Mouse (Mus musculus) hindbrain, postnatal 0 days (tissue): ENCODE measurements around the gene Ltb4r1. TPM values are rescaled to one million over a fixed set of nuclear protein-coding genes. Genes with fewer than 3 reads are reported as not detected.

Experiments used
- ATAC-seq: fragments of 200-750 bp; cut with Nextera tagmentation; 2 replicates; pipeline ENCODE4 v1.8.0; 2017; ENCODE audit warnings: mild to moderate bottlenecking, moderate TSS enrichment, moderate library complexity
- DNase-seq: peaks from one replicate; pipeline ENCODE4 v3.0.0-alpha.2; 2015; ENCODE audit warnings: low spot score
- H3K27ac ChIP-seq: fragments of 300-500 bp; sonication (generic); 2 replicates; pipeline ENCODE4 v1.5.1; 2014; ENCODE audit warnings: mild to moderate bottlenecking
- H3K27me3 ChIP-seq: fragments of 300-500 bp; sonication (generic); 2 replicates; pipeline ENCODE4 v1.6.1; 2014; ENCODE audit warnings: low read length, mixed read lengths; ENCODE audit not compliant: insufficient read depth
- H3K36me3 ChIP-seq: fragments of 300-500 bp; sonication (generic); 2 replicates; pipeline ENCODE4 v1.6.1; 2014; ENCODE audit warnings: low read length, mixed read lengths; ENCODE audit not compliant: insufficient read depth
- H3K4me1 ChIP-seq: fragments of 300-500 bp; sonication (generic); 2 replicates; pipeline ENCODE4 v1.6.1; 2014; ENCODE audit warnings: antibody characterized with exemption, low read length, mixed read lengths; ENCODE audit not compliant: insufficient read depth
- H3K4me2 ChIP-seq: fragments of 300-500 bp; sonication (generic); 2 replicates; pipeline ENCODE4 v1.6.1; 2014; ENCODE audit warnings: low read depth, mild to moderate bottlenecking, low read length, moderate library complexity, mixed read lengths
- H3K4me3 ChIP-seq: fragments of 300-500 bp; sonication (generic); 2 replicates; pipeline ENCODE4 v1.5.1; 2014; ENCODE audit warnings: low read length
- H3K9ac ChIP-seq: fragments of 300-500 bp; sonication (generic); replicated peaks from 2 replicates; pipeline ENCODE4 v1.6.1; 2014; ENCODE audit warnings: mild to moderate bottlenecking, low read length, moderate library complexity, mixed read lengths
- H3K9me3 ChIP-seq: fragments of 300-500 bp; sonication (generic); 2 replicates; pipeline ENCODE4 v1.6.1; 2016; ENCODE audit warnings: low read length, mixed read lengths
- CTCF ChIP-seq: IDR thresholded peaks from 2 replicates; pipeline ENCODE4 v1.5.1; 2016; ENCODE audit warnings: antibody characterized with exemption, control low read depth, low read depth
- WGBS: fragments of 180-500 bp; shearing (Covaris S2); extraction: QIAGEN DNeasy Blood & Tissue Kit; methylation state at CpG from one replicate; pipeline ENCODE4 v1.1.7; 2014; 5-methylcytosine and 5-hydroxymethylcytosine counted together
- polyA plus RNA-seq: library from polyadenylated mRNA; unstranded; fragments of >200 nt; fragmentation: Nextera tagmentation; extraction: Ambion mirVana; gene quantifications from 2 replicates; pipeline ENCODE4 v1.2.1, GENCODE M21; 2015
- total RNA-seq: library from RNA; depleted of rRNA; stranded (reverse); fragments of >200 nt; gene quantifications from 2 replicates; pipeline ENCODE4 v1.2.3, GENCODE M21; 2014; rRNA removed

Ltb4r1 gene
- 0.43 and 0.52 TPM in 2 replicates for total RNA-seq
- polyA plus RNA-seq = 0.64 and 0.71 TPM in 2 replicates

DNA sequence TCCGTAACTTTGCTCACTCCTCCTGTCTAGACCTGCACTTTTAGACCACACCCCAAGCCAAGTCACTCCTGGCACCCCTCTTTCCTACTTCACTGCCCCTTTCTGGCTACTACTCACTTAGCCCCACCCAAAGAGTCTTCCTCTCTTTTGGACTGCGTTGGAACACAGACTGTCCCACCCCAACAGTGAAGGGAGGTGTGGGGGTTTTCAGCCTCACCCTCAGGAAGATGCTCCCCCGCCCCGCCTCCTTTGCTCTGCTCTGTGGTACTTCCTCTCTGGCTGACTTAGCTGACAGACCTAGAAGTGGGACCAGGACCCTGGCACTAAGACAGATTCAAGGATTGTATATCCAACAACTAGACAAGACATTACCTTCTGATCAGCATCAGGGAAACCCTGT lies at the start of gene Ltb4r1:
Gene Ltb4r1 (plus strand): TSS at position 267 of the 400 bp plus-strand sequence.
- no peaks in the 10 kb centered on the region for H3K9me3 ChIP-seq
- DNase-seq (no peak), ATAC-seq (no peak)
- H3K4me2 ChIP-seq = no peak within 1 kb of the TSS
- H3K27ac ChIP-seq = no peak within 1 kb of the TSS
- H3K36me3 ChIP-seq = no peaks in the 10 kb centered on the region
- H3K27me3 ChIP-seq = peaks cover 16% of the 10 kb centered on the region
- no peak for TF ChIP-seq CTCF
- no peak within 1 kb of the TSS for H3K4me3 ChIP-seq
- peaks cover 10% of the 10 kb centered on the region; the same call in 1 of the 2 replicates for H3K4me1 ChIP-seq
- 73% methylated on average over 4 of the region's 4 CpGs for WGBS
- no peak within 1 kb of the TSS for H3K9ac ChIP-seq

DNA sequence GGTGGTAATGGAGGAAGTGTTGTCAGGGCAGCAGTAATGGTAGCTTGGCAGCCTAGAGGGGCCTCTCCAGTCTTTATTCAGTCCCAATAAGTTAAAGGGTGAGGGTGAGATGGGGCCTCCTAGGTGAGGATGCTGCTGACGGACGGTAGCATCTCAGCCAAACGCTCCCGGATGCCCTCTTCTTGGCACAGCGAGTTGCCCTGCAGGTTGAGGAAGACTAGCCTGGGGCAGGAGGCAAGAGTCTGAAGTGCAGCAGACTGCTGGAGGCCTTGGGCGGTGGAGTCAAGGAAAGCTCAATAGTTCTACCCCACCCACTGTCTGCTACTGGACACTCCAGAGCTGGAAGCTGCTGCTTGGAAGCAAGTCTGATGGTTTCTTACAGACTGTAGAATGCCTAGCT lies 49.5 kb upstream of the Ltb4r1 start:
- H3K27ac ChIP-seq = no peak overlapping the region
- H3K4me3 ChIP-seq = no peak overlapping the region
- no peak overlapping the region for H3K4me2 ChIP-seq
- no peak for TF ChIP-seq CTCF
- H3K27me3 ChIP-seq = 0 out of 2 replicates have a peak, but pooled peaks cover 5% of the 10 kb centered on the region
- ATAC-seq (no peak), DNase-seq (no peak)
- 0 out of 2 replicates have a peak, but pooled peaks cover 3% of the 10 kb centered on the region for H3K36me3 ChIP-seq
- H3K9ac ChIP-seq = no peak overlapping the region
- peaks cover 1% of the 10 kb centered on the region; the same call in 1 of the 2 replicates for H3K4me1 ChIP-seq
- no peaks in the 10 kb centered on the region for H3K9me3 ChIP-seq
- 93% methylated on average over 6 of the region's 6 CpGs for WGBS

DNA sequence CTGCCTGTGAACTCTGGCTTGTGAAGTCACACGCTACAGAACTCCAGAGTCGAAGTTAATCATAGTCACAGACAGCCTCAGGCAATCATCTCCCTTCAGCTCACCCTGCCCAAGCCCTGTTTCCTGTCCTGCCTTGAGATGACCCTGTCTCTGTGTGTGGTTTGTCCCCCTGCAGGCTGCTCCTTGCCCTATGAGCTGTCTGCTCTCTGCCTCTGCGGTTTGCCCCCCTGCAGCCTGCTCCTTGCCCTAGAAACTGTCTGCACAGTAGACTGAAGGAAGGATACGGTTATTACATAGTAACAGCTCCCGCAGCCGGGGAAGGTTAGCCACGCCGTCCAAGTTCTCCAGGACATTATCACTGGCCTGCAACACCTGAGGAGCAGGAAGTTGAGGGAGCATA lies 48.9 kb upstream of the Ltb4r1 start:
- Histone ChIP-seq H3K36me3 (0 out of 2 replicates have a peak, but pooled peaks cover 3% of the 10 kb centered on the region), H3K9me3 (no peaks in the 10 kb centered on the region), H3K27ac (no peak overlapping the region), H3K27me3 (0 out of 2 replicates have a peak, but pooled peaks cover 5% of the 10 kb centered on the region), H3K4me3 (no peak overlapping the region), H3K9ac (no peak overlapping the region), H3K4me2 (no peak overlapping the region), H3K4me1 (peaks cover 4% of the 10 kb centered on the region; the same call in 1 of the 2 replicates)
- DNase-seq = no peak
- TF ChIP-seq CTCF = no peak
- ATAC-seq = no peak
- 83% methylated on average over 8 of the region's 8 CpGs for WGBS

DNA sequence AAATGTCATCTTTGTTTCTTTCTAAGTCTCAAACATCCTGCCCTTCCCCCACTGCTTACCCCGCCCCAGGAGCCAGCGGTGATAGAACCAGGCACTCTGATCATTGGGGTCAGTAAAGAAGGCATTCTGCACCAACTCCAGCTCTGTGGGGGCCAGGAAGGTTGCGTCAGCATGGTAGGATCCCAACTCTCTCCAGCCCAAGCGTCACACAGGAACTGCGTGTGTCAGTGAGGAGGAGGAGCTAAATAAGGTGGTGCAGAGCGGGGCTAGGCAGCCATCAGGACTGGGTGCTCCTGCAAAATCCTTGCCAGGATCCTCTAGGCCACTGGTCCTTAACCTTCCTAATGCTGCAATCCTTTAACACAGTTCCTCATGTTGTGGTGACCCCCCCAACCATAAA lies 46.0 kb upstream of the Ltb4r1 start:
- 88% methylated on average over 6 of the region's 6 CpGs for WGBS
- no peaks in the 10 kb centered on the region for H3K27me3 ChIP-seq
- DNase-seq (no peak), ATAC-seq (no peak)
- H3K4me3 ChIP-seq = no peak overlapping the region
- 0 out of 2 replicates have a peak, but pooled peaks cover 4% of the 10 kb centered on the region for H3K4me1 ChIP-seq
- no peaks in the 10 kb centered on the region for H3K9me3 ChIP-seq
- 0 out of 2 replicates have a peak, but pooled peaks cover 3% of the 10 kb centered on the region for H3K36me3 ChIP-seq
- no peak for TF ChIP-seq CTCF
- no peak overlapping the region for H3K27ac ChIP-seq
- H3K4me2 ChIP-seq = no peak overlapping the region
- no peak overlapping the region for H3K9ac ChIP-seq

DNA sequence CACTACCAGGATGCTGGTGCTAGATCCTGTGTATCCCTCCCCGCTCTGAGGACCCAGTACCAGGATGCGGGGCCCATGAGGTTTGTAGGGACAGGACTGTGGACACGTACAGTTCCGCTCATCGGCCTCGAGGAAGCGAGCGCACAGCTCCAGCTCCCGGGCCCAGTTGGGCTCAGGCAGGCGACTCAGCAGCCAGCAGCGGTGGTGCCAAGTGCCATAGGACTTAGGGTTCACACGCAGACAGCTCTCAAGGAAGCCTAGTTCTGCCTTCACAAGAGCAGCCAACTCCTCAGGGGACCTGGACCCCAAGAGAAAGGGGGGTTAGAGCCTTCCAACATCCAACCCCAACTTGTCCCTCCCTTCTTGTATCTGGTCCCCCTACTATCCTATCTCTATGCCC lies 45.1 kb upstream of the Ltb4r1 start:
- TF ChIP-seq CTCF = no peak
- H3K4me2 ChIP-seq = no peak overlapping the region
- H3K4me3 ChIP-seq = no peak overlapping the region
- DNase-seq (no peak), ATAC-seq (no peak)
- H3K27ac ChIP-seq = no peak overlapping the region
- 0 out of 2 replicates have a peak, but pooled peaks cover 4% of the 10 kb centered on the region for H3K4me1 ChIP-seq
- H3K9ac ChIP-seq = no peak overlapping the region
- 93% methylated on average over 12 of the region's 12 CpGs for WGBS
- 0 out of 2 replicates have a peak, but pooled peaks cover 3% of the 10 kb centered on the region for H3K36me3 ChIP-seq
- H3K9me3 ChIP-seq = no peaks in the 10 kb centered on the region
- no peaks in the 10 kb centered on the region for H3K27me3 ChIP-seq

DNA sequence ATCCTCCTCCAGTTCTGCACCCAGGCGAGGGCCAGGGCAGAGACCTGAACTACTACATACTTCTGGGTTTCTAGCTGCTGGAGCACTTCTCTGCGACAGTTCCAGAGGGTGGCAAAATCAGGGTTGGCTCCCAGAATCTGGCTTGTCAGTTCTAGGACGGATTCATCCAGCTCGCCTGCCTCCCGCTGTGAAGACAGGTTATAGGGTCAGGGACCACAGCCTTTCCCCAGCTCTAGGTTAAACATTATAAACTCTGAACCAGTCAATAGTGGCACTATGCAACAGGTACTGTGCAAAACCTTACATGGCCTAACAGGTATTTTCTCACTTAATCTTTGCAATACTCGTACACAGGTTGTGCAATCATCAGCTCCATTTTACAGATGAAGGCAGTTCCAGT lies 44.7 kb upstream of the Ltb4r1 start:
- Histone ChIP-seq H3K4me2 (peak overlapping the region; percentile 57), H3K9me3 (no peaks in the 10 kb centered on the region), H3K4me3 (peak overlapping the region; percentile 60), H3K36me3 (0 out of 2 replicates have a peak, but pooled peaks cover 3% of the 10 kb centered on the region), H3K9ac (peak overlapping the region; percentile 60; the same call in 1 of the 2 replicates), H3K27ac (peak overlapping the region; percentile 75; the same call in 1 of the 2 replicates), H3K27me3 (no peaks in the 10 kb centered on the region), H3K4me1 (0 out of 2 replicates have a peak, but pooled peaks cover 4% of the 10 kb centered on the region)
- DNase-seq = no peak
- 69% methylated on average over 6 of the region's 6 CpGs for WGBS
- TF ChIP-seq CTCF = no peak
- no peak for ATAC-seq
